Mouse (Mus musculus) small intestine, adult 2 months (tissue): Measurements from ENCODE around the gene Olfr796. TPM values are rescaled to one million over a fixed set of nuclear protein-coding genes. Genes with fewer than 3 reads are reported as not detected.

Source experiments
- H3K27ac ChIP-seq: fragments of 200-500 bp; 2 replicates; pipeline ENCODE4 v1.5.1; 2012; ENCODE audit warnings: low read depth, low read length, control low read depth, inconsistent platforms; ENCODE audit not compliant: insufficient read depth
- H3K27me3 ChIP-seq: fragments of 200-500 bp; 2 replicates; pipeline ENCODE4 v1.6.1; 2012; ENCODE audit warnings: mild to moderate bottlenecking, moderate library complexity, low read length, inconsistent platforms; ENCODE audit not compliant: control insufficient read depth, insufficient read depth
- H3K36me3 ChIP-seq: fragments of 200-500 bp; 2 replicates; pipeline ENCODE4 v1.6.1; 2012; ENCODE audit warnings: mild to moderate bottlenecking, low read length, control low read depth, inconsistent platforms; ENCODE audit not compliant: control insufficient read depth, insufficient read depth
- H3K4me1 ChIP-seq: fragments of 200-500 bp; 2 replicates; pipeline ENCODE4 v1.6.1; 2012; ENCODE audit warnings: low read length, inconsistent platforms, mixed read lengths; ENCODE audit not compliant: control insufficient read depth, insufficient read depth, insufficient read length
- H3K4me3 ChIP-seq: fragments of 200-500 bp; 2 replicates; pipeline ENCODE4 v1.5.1; 2012; ENCODE audit warnings: low read depth, mild to moderate bottlenecking, control low read depth, inconsistent platforms, low read length, moderate library complexity
- CTCF ChIP-seq: fragments of 200-500 bp; IDR thresholded peaks from 2 replicates; pipeline ENCODE4 v1.5.1; 2012; ENCODE audit warnings: low read depth, mild to moderate bottlenecking, control low read depth, inconsistent platforms, low read length, moderate library complexity, mixed read lengths; ENCODE audit not compliant: insufficient replicate concordance, insufficient read length; ENCODE audit errors: extremely low read depth
- POLR2A ChIP-seq: fragments of 200-500 bp; IDR thresholded peaks from 2 replicates; pipeline ENCODE4 v1.6.1; 2012; ENCODE audit warnings: low read depth, mild to moderate bottlenecking, control low read depth, inconsistent platforms, low read length, moderate library complexity
- WGBS: fragments of 180-500 bp; shearing (Covaris S2); methylation state at CpG from one replicate; pipeline ENCODE4 v1.1.7; 2018; 5-methylcytosine and 5-hydroxymethylcytosine counted together
- polyA plus RNA-seq: library from polyadenylated mRNA; depleted of rRNA; stranded (reverse); fragments of >200 nt; gene quantifications from 2 replicates; pipeline ENCODE4 v1.2.3, GENCODE M21; 2012; rRNA removed

Olfr796 gene
- polyA plus RNA-seq, 1 experiment = not detected

DNA sequence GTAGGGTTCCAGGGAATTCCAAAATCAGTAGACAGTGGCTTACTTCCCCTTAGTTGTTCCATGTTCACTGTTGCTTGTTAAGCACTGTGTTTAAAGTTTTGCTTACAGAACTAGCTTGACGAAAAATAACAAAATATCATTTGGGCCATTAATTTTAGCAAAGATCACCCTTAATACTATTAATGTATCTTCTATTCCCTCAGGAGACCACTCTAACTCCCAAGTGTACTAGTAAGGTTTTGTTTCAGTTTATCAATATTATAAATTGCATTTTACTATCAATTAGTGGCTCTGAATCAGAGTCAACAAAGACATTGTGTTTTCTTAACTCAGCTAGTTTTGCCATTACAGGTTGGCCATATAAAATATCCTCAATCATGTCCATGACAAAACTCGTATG, 45.0 kb downstream of the Olfr796 start, which contains the start of gene Olfr794:
Gene Olfr794 (plus strand): TSS at position 301 of the 400 bp plus-strand sequence.
- no peaks in the 10 kb centered on the region for H3K36me3 ChIP-seq
- TF ChIP-seq CTCF = no peak
- no peak for TF ChIP-seq POLR2A
- no peaks in the 10 kb centered on the region for H3K4me1 ChIP-seq
- no peaks in the 10 kb centered on the region for H3K27me3 ChIP-seq
- H3K27ac ChIP-seq = no peak within 1 kb of the TSS
- WGBS = 78% methylated on average over 2 of the region's 2 CpGs
- H3K4me3 ChIP-seq = no peak within 1 kb of the TSS

Other genes with a start within 250 kb of the Olfr796 start
- not detected in 2 replicates for gene Olfr784, start 228.5 kb downstream of the Olfr796 start, polyA plus RNA-seq
- gene Olfr785, start 207.1 kb downstream of the Olfr796 start, polyA plus RNA-seq = not detected in 2 replicates
- not detected in 2 replicates for gene Olfr786, start 185.3 kb downstream of the Olfr796 start, polyA plus RNA-seq
- gene Olfr787, start 150.7 kb downstream of the Olfr796 start, polyA plus RNA-seq = not detected in 2 replicates
- not detected in 2 replicates for gene Olfr788, start 141.6 kb downstream of the Olfr796 start, polyA plus RNA-seq
- not detected in 2 replicates for gene Olfr789, start 127.8 kb downstream of the Olfr796 start, polyA plus RNA-seq
- gene Olfr790, start 114.1 kb downstream of the Olfr796 start, polyA plus RNA-seq = not detected in 2 replicates
- gene Olfr791, start 90.8 kb downstream of the Olfr796 start, polyA plus RNA-seq = not detected in 2 replicates
- not detected in 2 replicates for gene Olfr792, start 73.4 kb downstream of the Olfr796 start, polyA plus RNA-seq
- gene Olfr794, start 44.9 kb downstream of the Olfr796 start, polyA plus RNA-seq = not detected in 2 replicates
- gene Olfr798, start 15.4 kb upstream of the Olfr796 start, polyA plus RNA-seq = not detected in 2 replicates
- not detected in 2 replicates for gene Olfr799, start 24.9 kb upstream of the Olfr796 start, polyA plus RNA-seq
- not detected in 2 replicates for gene Olfr800, start 45.1 kb upstream of the Olfr796 start, polyA plus RNA-seq
- not detected in 2 replicates for gene Olfr801, start 61.3 kb upstream of the Olfr796 start, polyA plus RNA-seq
- not detected in 2 replicates for gene Olfr802, start 75.6 kb upstream of the Olfr796 start, polyA plus RNA-seq
- not detected in 2 replicates for gene Olfr803, start 81.7 kb upstream of the Olfr796 start, polyA plus RNA-seq
- gene Olfr804, start 90.6 kb upstream of the Olfr796 start, polyA plus RNA-seq = not detected in 2 replicates
- not detected in 2 replicates for gene Olfr805, start 116.8 kb upstream of the Olfr796 start, polyA plus RNA-seq
- not detected in 2 replicates for gene Olfr806, start 129.4 kb upstream of the Olfr796 start, polyA plus RNA-seq
- gene Olfr807, start 145.2 kb upstream of the Olfr796 start, polyA plus RNA-seq = not detected in 2 replicates
- gene Olfr808, start 152.9 kb upstream of the Olfr796 start, polyA plus RNA-seq = not detected in 2 replicates
- gene Olfr809, start 162.1 kb upstream of the Olfr796 start, polyA plus RNA-seq = not detected in 2 replicates
- not detected in 2 replicates for gene Olfr810, start 182.3 kb upstream of the Olfr796 start, polyA plus RNA-seq
- gene Olfr811, start 191.8 kb upstream of the Olfr796 start, polyA plus RNA-seq = not detected in 2 replicates
- not detected in 2 replicates for gene Olfr812, start 233.5 kb upstream of the Olfr796 start, polyA plus RNA-seq
- not detected in 2 replicates for gene Olfr813, start 242.8 kb upstream of the Olfr796 start, polyA plus RNA-seq